Mouse (Mus musculus) lung, postnatal 4 days (tissue): Measurements from ENCODE around the gene Nckap5l.

Source experiments
- DNase-seq, 2 experiments: peaks; one replicate each; pipeline ENCODE4 v3.0.0; 2021

The Nckap5l gene

GRCm38 (mm10) chr15:99457606-99458401, at the start of gene Nckap5l:
Nckap5l (minus strand) TSS chr15:99457748.
- peak; percentile 95 for DNase-seq

GRCm38 (mm10) chr15:99505324-99506095, 48.0 kb upstream of the Nckap5l start:
- DNase-seq, result peak; percentile 77 to 87

GRCm38 (mm10) chr15:99503256-99503655, 45.7 kb upstream of the Nckap5l start:
- DNase-seq, result peak in 1 of 2 experiments; percentile 50

- no peak for DNase-seq
Measured at GRCm38 (mm10) chr15:99502311-99502831, 44.8 kb upstream of the Nckap5l start.

- DNase-seq, result no peak
Measured at GRCm38 (mm10) chr15:99501292-99502260, 44.0 kb upstream of the Nckap5l start.

GRCm38 (mm10) chr15:99500320-99500719, 42.8 kb upstream of the Nckap5l start:
- peak; percentile 65 to 78 for DNase-seq

- DNase-seq, result no peak
Measured at GRCm38 (mm10) chr15:99499726-99500125, 42.2 kb upstream of the Nckap5l start.

GRCm38 (mm10) chr15:99498781-99499180, 41.2 kb upstream of the Nckap5l start:
- DNase-seq, result peak; percentile 75 to 91

- no peak for DNase-seq
Measured at GRCm38 (mm10) chr15:99498356-99498755, 40.8 kb upstream of the Nckap5l start.

- DNase-seq, result peak; percentile 84 to 90
Measured at GRCm38 (mm10) chr15:99497527-99498242, 40.1 kb upstream of the Nckap5l start.

GRCm38 (mm10) chr15:99497061-99497460, 39.5 kb upstream of the Nckap5l start:
- DNase-seq, result peak; percentile 41 to 73

GRCm38 (mm10) chr15:99484745-99485144, 27.2 kb upstream of the Nckap5l start:
- DNase-seq, result no peak

GRCm38 (mm10) chr15:99475814-99476213, 18.3 kb upstream of the Nckap5l start:
- no peak for DNase-seq

GRCm38 (mm10) chr15:99474576-99474926, 17.0 kb upstream of the Nckap5l start, which contains the start of gene Bcdin3d:
Bcdin3d (minus strand) TSS chr15:99474730.
- DNase-seq, result peak; percentile 92 to 93

- peak; percentile 78 to 86 for DNase-seq
Measured at GRCm38 (mm10) chr15:99473801-99474575, 16.4 kb upstream of the Nckap5l start.

GRCm38 (mm10) chr15:99472972-99473371, 15.4 kb upstream of the Nckap5l start:
- DNase-seq, result no peak

- no peak for DNase-seq
Measured at GRCm38 (mm10) chr15:99471677-99472063, 14.1 kb upstream of the Nckap5l start.

GRCm38 (mm10) chr15:99470971-99471676, 13.6 kb upstream of the Nckap5l start:
- DNase-seq, result peak; percentile 60 to 73

- DNase-seq, result no peak
Measured at GRCm38 (mm10) chr15:99470224-99470761, 12.7 kb upstream of the Nckap5l start.

GRCm38 (mm10) chr15:99469736-99470135, 12.2 kb upstream of the Nckap5l start:
- no peak for DNase-seq
